Mouse (Mus musculus): ENCODE results near the gene Fuom.
"Not testable (repeated sequence)": the region's sequence is repeated elsewhere in the genome, so short reads cannot be mapped to it uniquely, and the experiment has no call there.

Fuom gene

GRCm38 (mm10) chr7:140101993-140102860, at the start of gene Fuom:
Gene Fuom, minus strand, starts transcription at chr7:140102441.
- peak; percentile 82 for DNase-seq

DNA sequence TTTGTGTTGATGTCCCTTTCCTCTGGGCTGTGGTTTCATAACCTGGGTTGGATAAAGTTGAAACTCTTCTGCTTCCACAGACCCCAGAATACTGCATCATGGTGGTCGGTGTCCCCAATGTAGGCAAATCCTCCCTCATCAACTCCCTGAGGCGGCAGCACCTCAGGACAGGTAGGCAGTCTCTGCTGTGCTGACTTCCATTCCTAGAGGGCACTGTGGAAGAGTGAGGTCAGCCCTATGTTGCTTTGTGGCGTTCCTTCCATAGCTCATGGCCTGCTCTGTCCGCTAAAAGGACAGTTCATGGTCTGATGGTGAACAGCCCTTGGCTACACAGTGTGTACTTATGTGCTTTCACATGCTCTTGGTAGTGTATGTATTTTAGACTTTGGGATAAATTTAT, 42.3 kb upstream of the Fuom start:
- no peak for DNase-seq

DNA sequence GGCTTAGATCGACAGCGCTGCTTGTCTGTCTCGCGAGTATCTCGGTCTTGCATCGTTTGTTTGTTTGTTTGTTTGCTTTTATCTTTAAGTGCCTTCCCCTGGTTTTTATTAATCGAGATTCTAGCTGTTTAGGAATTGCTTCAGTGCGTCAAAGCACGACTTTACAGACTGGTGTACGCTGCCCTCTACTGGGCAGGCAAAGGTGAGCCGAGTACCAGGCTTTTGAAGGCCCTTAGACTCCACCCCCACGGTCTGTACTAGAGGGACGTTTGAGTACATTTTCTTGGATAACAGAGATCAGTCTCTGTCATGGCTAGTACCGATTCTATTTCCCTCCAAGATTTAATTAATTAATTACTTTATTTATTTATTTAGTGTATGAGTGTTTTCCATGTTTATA, 39.1 kb upstream of the Fuom start:
- peak; percentile 78 for DNase-seq

- no peak for DNase-seq
Measured at GRCm38 (mm10) chr7:140138021-140138310, 35.7 kb upstream of the Fuom start.

DNA sequence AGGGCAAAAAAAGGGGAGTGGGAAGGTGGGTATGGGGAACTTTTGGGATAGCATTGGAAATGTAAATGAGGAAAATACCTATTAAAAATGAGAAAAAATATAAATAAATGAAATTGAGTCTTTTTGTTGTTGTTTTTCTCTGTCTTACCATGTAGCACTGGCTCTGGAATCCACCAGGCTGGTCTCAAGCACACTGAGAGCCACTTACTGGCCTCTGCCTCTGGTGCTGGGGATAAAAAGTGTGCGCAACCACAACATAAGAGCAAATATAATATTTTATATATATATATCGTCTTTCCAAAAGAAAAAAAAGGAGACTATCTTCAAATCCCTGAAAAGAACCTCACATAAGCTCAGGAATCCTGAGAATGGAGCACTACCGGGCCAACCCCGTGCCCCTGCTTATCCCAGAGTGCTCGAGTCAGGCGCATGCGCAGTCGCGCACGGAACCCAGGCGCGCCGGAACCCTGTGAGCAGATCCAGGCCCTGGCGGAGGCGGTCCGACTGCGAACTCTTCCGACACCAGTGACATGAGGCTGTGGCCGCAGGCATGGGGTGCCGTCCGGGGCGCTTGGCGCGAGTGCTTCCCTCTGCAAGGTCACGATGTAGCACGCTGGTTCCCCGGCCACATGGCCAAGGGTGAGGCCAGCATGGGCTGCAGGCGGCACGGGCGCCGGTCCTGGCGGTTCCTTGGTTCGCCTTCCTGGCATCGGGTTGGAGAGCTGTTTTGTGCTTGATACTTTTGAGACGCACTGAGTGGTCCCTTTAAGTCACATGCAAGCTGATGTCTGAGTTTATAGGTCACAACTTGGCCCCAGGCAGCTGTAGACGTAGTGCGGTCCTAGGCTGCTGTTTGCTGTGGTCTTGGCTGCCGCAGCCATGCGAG, 35.1 kb upstream of the Fuom start, which contains the start of gene Mtg1:
Gene Mtg1 (plus strand): TSS at position 430 of the 886 bp plus-strand sequence.
- DNase-seq = peak; percentile 97

- DNase-seq = no peak
Measured at GRCm38 (mm10) chr7:140135106-140135770, 33.0 kb upstream of the Fuom start.

- DNase-seq = not testable (repeated sequence)
Measured at GRCm38 (mm10) chr7:140134033-140134432, 31.8 kb upstream of the Fuom start.

DNA sequence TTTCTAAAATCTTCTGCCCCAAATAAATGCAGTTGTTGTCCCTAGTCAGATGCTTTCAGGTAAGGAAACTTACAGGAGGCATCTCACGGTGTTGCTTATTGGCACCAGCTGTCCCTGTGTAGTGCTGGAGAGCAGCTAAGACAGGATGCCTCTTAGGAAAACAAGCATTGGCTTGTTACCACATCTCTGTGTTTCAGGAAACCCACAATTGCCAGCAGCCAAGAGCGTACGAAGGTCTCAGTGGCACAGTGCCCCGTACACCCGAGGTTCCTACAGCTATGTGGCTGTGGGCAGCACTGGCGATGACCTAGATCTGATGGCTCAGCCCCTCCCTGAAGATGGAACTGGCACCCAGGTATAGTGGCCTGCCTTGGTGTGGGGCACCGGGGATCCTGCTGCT, 29.9 kb upstream of the Fuom start:
- DNase-seq = not testable (repeated sequence)

DNA sequence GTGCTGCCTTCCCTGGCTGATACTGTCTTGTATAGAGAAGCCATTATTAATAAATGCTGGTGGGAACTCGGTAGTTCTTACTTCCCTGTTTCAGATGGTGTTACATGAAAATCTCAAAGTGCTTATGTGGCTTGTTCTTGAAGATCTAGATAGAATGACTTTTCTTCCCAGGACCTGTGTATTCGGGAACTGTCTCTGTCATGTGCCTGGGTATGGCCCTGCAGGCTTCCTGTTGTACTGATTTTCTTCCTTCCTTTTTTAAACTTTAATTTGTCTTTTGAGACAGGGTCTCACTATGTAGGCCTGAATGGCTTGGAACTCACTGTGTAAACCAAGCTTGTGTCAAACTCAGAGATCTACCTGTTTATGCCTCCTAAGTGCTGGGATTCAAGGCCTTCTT, 25.7 kb upstream of the Fuom start:
- DNase-seq = no peak

GRCm38 (mm10) chr7:140126934-140127333, 24.7 kb upstream of the Fuom start:
- DNase-seq = no peak

GRCm38 (mm10) chr7:140126022-140126350, 23.7 kb upstream of the Fuom start:
- no peak for DNase-seq

DNA sequence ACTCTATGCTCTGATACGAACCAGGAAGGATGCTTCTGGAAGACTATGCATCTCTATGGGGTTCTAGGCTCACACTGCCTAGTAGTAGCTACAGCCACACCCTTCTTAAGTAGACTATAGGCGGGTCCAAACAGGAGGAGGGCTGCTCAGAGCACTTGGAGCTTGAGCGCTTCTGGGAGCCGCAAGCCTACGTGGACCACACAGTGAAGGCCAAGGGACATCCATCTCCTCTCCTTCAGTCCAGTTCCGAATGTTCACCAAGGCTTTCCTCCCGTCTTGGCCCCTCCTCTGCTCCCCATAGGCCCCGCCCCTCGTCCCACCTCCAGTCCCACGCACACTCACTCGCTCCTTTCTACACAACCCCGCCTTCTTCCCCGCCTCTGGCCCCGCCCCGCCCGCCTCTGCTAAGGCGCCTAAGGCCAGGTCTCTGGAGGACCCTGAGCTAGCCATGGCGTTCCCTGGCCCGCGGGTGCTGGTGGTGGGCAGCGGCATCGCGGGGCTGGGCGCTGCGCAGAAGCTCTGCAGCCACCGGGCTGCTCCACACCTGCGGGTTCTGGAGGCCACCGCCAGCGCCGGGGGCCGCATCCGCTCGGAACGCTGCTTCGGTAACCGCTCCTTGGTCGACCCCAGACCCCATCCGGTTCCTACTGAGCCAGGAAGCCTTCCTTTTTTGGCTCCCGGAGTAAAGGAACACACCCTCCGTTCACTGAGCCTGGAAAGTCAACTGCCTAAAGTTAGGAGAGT, 23.2 kb upstream of the Fuom start:
- peak; percentile 97 for DNase-seq

- DNase-seq = no peak
Measured at GRCm38 (mm10) chr7:140124382-140124781, 22.1 kb upstream of the Fuom start.

DNA sequence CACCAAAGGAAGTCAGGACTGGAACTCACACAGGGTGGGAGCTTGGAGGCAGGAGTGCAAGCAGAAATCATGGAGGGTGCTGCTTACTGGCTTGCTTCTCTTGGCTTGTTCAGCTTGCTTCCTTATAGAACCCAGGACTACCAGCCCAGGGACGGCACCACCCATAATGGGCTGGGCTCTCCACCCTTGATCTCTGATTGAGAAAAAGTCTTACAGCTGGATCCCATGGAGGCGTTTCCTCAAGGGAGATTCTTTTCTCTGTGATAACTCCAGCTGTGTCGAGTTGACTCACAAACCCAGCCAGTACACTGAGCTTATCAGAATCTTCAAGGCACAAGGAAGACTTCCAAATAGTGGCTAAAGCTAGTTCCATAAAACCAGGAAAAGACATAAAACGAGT, 20.5 kb upstream of the Fuom start:
- DNase-seq = no peak

DNA sequence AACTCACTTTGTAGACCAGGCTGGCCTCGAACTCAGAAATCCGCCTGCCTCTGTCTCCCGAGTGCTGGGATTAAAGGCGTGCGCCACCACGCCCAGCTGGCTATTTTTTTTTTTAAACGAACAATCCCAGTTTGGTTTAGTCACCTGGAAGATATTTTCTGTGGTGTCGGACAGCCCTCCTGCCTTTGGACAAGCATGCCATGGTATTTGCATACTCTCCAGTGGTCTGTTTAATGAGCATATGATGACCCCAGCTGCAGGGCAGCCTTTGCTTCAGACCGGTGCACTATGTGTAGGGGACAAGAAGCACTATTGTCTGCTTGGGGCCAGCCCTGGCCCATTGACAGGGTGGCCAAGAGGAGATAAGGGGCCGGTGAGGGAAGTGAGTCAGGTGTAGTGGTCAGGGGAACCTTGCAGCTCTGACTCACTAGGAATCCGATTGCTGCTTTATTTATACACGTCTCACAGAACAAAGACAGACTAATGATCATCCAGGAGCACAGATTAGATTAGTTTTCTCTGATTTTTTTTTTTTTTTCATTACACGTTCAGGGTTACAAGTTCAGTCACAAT, 19.2 kb upstream of the Fuom start:
- DNase-seq = no peak

GRCm38 (mm10) chr7:140120484-140120883, 18.2 kb upstream of the Fuom start:
- no peak for DNase-seq

- peak; percentile 91 for DNase-seq
Measured at GRCm38 (mm10) chr7:140116329-140117054, 14.3 kb upstream of the Fuom start, which contains the start of gene Echs1. Gene Echs1, minus strand, starts transcription at chr7:140116476.

DNA sequence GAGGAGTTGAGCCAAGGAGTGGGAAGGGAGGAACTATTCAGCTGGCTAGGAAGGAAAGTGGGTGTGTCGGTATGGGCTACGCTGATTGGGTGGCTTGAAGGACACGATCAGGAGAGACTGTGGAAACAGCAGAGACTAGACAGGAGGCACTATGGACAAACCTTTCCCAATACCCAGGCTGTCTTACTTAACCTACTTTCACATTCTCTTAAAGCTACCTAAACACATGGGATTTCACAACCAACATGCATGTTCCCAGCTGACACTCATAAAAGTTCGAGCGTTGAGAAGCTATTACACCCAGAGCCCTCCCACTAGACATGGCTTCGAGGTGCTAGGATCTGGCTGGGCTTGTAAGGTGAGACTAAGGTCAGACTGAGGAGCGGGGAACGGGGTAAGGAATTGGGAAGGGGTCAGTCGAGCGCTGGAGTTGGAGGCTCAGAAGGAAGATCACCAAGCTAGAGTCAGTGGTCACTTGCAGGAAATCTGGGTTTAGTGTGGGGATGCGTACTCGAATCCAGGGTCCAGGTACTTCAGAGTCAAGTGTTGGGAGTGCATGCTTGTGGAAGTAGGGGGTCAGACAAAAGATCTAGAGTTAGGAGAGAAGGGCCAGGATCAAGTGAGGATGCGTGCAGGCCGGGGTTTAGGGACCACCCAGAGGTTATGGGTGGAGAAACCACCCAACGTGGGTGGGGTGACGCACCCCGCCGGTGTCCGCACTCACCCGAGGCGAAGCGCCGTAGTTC, 13.5 kb upstream of the Fuom start, which contains the start of gene Paox:
Gene Paox (plus strand): TSS at position 217 of the 746 bp plus-strand sequence.
- peak; percentile 62 for DNase-seq

DNA sequence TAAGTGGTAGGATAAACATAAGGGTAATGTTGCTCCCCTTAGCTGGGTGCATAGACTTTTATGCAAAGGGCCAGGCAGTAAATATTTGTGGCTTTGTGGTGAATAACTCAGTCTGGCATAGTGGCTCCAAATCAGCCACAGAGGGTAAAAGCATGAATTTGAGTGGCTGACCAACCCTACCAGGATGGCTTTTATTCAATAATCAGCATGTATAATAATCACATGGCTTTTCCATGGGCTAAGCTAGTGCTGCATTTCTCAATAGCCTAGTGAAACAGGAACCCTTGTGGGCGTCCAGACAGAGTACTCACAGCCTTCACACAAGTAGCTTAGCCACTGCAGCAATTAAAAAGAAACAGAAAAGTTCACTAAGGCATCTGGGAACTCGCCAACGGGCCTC, 9.7 kb upstream of the Fuom start:
- no peak for DNase-seq

GRCm38 (mm10) chr7:140104009-140104408, 1.8 kb upstream of the Fuom start:
- DNase-seq = no peak

GRCm38 (mm10) chr7:140101498-140101897, 743 bp downstream of the Fuom start:
- DNase-seq = no peak
